Mouse (Mus musculus): ENCODE measurements at regions not wholly inside any gene's neighbourhood (a gene's known extent, or its start where the extent isn't known, plus 50 kb on each side); places are given as distances from the start of the nearest gene placed in this dataset.

GRCm38 (mm10) chr10:100882584-100882983 lies 292.3 kb downstream of the 1700017N19Rik start:
- H3K36me3 ChIP-seq (ENCODE audit: insufficient read depth): no peaks in the 10 kb centered on the region
- no peak for ATAC-seq (ENCODE audit: insufficient read depth)
- no peak overlapping the region for H3K4me2 ChIP-seq
- no peaks in the 10 kb centered on the region for H3K9me3 ChIP-seq (ENCODE audit: low read depth, low read length)
- 81% methylated on average over 2 of the region's 2 CpGs for WGBS
- H3K27ac ChIP-seq (ENCODE audit: low read depth): no peak overlapping the region
- no peak overlapping the region for H3K9ac ChIP-seq
- H3K4me1 ChIP-seq (ENCODE audit: insufficient read depth): no peaks in the 10 kb centered on the region
- no peak for TF ChIP-seq CTCF (IDR thresholded peaks at IDR 0.05; ENCODE audit: low read depth)
- no peaks in the 10 kb centered on the region for H3K27me3 ChIP-seq (ENCODE audit: insufficient read depth, low read length)
- no peak overlapping the region for H3K4me3 ChIP-seq (ENCODE audit: low read depth, low read length)
- no peak for DNase-seq

- TF ChIP-seq CTCF (IDR thresholded peaks at IDR 0.05; ENCODE audit: low read depth): no peak
- no peak overlapping the region for H3K4me3 ChIP-seq (ENCODE audit: low read depth, low read length)
- H3K4me2 ChIP-seq: no peak overlapping the region
- ATAC-seq (ENCODE audit: insufficient read depth) (no peak), DNase-seq (no peak)
- no peaks in the 10 kb centered on the region for H3K9me3 ChIP-seq (ENCODE audit: low read depth, low read length)
- H3K27ac ChIP-seq (ENCODE audit: low read depth): no peak overlapping the region
- H3K4me1 ChIP-seq (ENCODE audit: insufficient read depth): no peaks in the 10 kb centered on the region
- 67% methylated on average over 2 of the region's 2 CpGs for WGBS
- no peaks in the 10 kb centered on the region for H3K36me3 ChIP-seq (ENCODE audit: insufficient read depth)
- no peaks in the 10 kb centered on the region for H3K27me3 ChIP-seq (ENCODE audit: insufficient read depth, low read length)
- H3K9ac ChIP-seq: no peak overlapping the region
These were observed 332.7 kb downstream of the 1700017N19Rik start for GRCm38 (mm10) chr10:100922976-100923375.

DNA sequence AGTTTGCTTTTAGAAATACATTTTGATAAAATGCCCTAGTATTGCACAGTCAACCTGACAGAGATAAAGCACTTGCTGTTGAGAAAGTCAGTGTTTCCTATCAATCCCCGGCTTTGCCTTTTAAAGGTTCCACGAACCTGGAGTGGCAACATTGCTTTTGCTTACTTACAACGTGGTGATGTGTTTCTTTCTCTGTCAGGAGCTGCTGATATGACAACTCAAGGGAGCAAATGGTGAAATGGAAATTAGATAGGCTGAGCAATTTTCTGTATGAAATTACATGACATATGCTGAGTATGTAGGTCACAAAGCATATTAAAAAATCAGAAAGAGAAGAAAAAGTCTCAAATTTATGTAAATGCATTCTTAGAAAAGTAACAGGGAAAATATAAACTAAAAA lies 336.8 kb downstream of the 1700017N19Rik start:
- Histone ChIP-seq H3K27me3 (ENCODE audit: insufficient read depth, low read length) (no peaks in the 10 kb centered on the region), H3K9ac (no peak overlapping the region), H3K27ac (ENCODE audit: low read depth) (no peak overlapping the region), H3K4me2 (no peak overlapping the region), H3K9me3 (ENCODE audit: low read depth, low read length) (no peaks in the 10 kb centered on the region), H3K36me3 (ENCODE audit: insufficient read depth) (no peaks in the 10 kb centered on the region), H3K4me1 (ENCODE audit: insufficient read depth) (no peaks in the 10 kb centered on the region), H3K4me3 (ENCODE audit: low read depth, low read length) (no peak overlapping the region)
- ATAC-seq (ENCODE audit: insufficient read depth) (no peak), DNase-seq (no peak)
- 38% methylated on average over 3 of the region's 3 CpGs for WGBS
- no peak for TF ChIP-seq CTCF (IDR thresholded peaks at IDR 0.05; ENCODE audit: low read depth)

DNA sequence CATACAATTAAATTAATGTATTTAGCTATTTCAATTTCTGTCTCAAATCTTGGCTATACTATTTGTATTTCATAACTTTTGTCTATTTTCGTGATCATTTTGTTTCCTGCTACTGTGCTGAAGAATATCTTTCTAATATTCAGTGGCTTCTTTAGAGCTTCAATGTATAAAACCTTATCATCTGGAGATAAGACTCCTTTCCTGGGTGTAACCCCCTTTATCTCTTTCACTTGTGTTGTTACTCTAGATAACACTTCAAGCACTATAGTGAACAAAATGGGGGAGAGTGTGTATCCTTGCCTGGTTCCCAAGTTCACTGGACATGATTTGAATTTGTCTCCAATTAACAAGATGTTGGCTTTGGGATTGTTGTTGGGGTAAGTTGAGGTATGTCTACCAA lies 341.5 kb downstream of the 1700017N19Rik start:
- Histone ChIP-seq H3K27me3 (ENCODE audit: insufficient read depth, low read length) (no peaks in the 10 kb centered on the region), H3K4me1 (ENCODE audit: insufficient read depth) (no peaks in the 10 kb centered on the region), H3K4me2 (no peak overlapping the region), H3K36me3 (ENCODE audit: insufficient read depth) (no peaks in the 10 kb centered on the region), H3K9me3 (ENCODE audit: low read depth, low read length) (no peaks in the 10 kb centered on the region), H3K9ac (no peak overlapping the region), H3K4me3 (ENCODE audit: low read depth, low read length) (no peak overlapping the region), H3K27ac (ENCODE audit: low read depth) (no peak overlapping the region)
- no peak for DNase-seq
- no peak for TF ChIP-seq CTCF (IDR thresholded peaks at IDR 0.05; ENCODE audit: low read depth)
- no peak for ATAC-seq (ENCODE audit: insufficient read depth)
- 79% methylated on average over 1 of the region's 1 CpGs for WGBS

DNA sequence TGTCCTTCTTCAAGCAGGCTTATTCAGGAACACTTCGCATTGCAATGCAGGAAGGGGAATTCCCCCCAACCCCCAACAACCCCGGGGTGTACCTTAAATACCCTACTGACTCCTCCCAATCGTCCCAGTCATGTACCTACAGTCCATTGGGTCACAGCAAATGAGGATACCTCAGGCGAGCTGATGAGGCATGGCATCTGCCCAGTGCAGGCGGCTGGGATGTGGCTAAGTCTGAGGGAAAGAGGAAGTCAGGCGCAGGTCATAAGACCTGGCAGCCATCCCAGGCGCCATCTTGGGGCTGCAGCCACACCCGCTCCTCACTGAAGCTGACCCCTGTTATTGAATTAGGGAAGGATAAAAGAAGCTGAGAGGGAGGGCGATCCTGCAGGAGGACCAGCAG lies 368.1 kb downstream of the 1700017N19Rik start:
- Histone ChIP-seq H3K27ac (ENCODE audit: low read depth) (no peak overlapping the region), H3K9me3 (ENCODE audit: low read depth, low read length) (no peaks in the 10 kb centered on the region), H3K27me3 (ENCODE audit: insufficient read depth, low read length) (no peaks in the 10 kb centered on the region), H3K36me3 (ENCODE audit: insufficient read depth) (no peaks in the 10 kb centered on the region), H3K4me2 (no peak overlapping the region), H3K4me3 (ENCODE audit: low read depth, low read length) (no peak overlapping the region), H3K4me1 (ENCODE audit: insufficient read depth) (no peaks in the 10 kb centered on the region), H3K9ac (no peak overlapping the region)
- no peak for TF ChIP-seq CTCF (IDR thresholded peaks at IDR 0.05; ENCODE audit: low read depth)
- DNase-seq (no peak), ATAC-seq (ENCODE audit: insufficient read depth) (no peak)
- 81% methylated on average over 9 of the region's 9 CpGs for WGBS

GRCm38 (mm10) chr10:101003469-101003868 lies 413.2 kb downstream of the 1700017N19Rik start:
- Histone ChIP-seq H3K4me2 (no peak overlapping the region), H3K9me3 (ENCODE audit: low read depth, low read length) (no peaks in the 10 kb centered on the region), H3K4me1 (ENCODE audit: insufficient read depth) (no peaks in the 10 kb centered on the region), H3K27ac (ENCODE audit: low read depth) (no peak overlapping the region), H3K9ac (no peak overlapping the region), H3K4me3 (ENCODE audit: low read depth, low read length) (no peak overlapping the region), H3K27me3 (ENCODE audit: insufficient read depth, low read length) (no peaks in the 10 kb centered on the region), H3K36me3 (ENCODE audit: insufficient read depth) (no peaks in the 10 kb centered on the region)
- DNase-seq (no peak), ATAC-seq (ENCODE audit: insufficient read depth) (no peak)
- no peak for TF ChIP-seq CTCF (IDR thresholded peaks at IDR 0.05; ENCODE audit: low read depth)
- WGBS: 74% methylated on average over 2 of the region's 2 CpGs

GRCm38 (mm10) chr10:101004687-101005086 lies 414.4 kb downstream of the 1700017N19Rik start:
- H3K4me1 ChIP-seq (ENCODE audit: insufficient read depth): no peaks in the 10 kb centered on the region
- H3K9me3 ChIP-seq (ENCODE audit: low read depth, low read length): no peaks in the 10 kb centered on the region
- no peak overlapping the region for H3K27ac ChIP-seq (ENCODE audit: low read depth)
- no peak overlapping the region for H3K9ac ChIP-seq
- DNase-seq (no peak), ATAC-seq (ENCODE audit: insufficient read depth) (no peak)
- no peak overlapping the region for H3K4me3 ChIP-seq (ENCODE audit: low read depth, low read length)
- no peaks in the 10 kb centered on the region for H3K36me3 ChIP-seq (ENCODE audit: insufficient read depth)
- no peak for TF ChIP-seq CTCF (IDR thresholded peaks at IDR 0.05; ENCODE audit: low read depth)
- no peaks in the 10 kb centered on the region for H3K27me3 ChIP-seq (ENCODE audit: insufficient read depth, low read length)
- WGBS: 72% methylated on average over 4 of the region's 4 CpGs
- H3K4me2 ChIP-seq: no peak overlapping the region

- DNase-seq: no peak
- Histone ChIP-seq H3K27me3 (ENCODE audit: insufficient read depth, low read length) (no peaks in the 10 kb centered on the region), H3K4me2 (no peak overlapping the region), H3K4me1 (ENCODE audit: insufficient read depth) (no peaks in the 10 kb centered on the region), H3K9me3 (ENCODE audit: low read depth, low read length) (no peaks in the 10 kb centered on the region), H3K9ac (no peak overlapping the region), H3K4me3 (ENCODE audit: low read depth, low read length) (no peak overlapping the region), H3K27ac (ENCODE audit: low read depth) (no peak overlapping the region), H3K36me3 (ENCODE audit: insufficient read depth) (no peaks in the 10 kb centered on the region)
- TF ChIP-seq CTCF (IDR thresholded peaks at IDR 0.05; ENCODE audit: low read depth): no peak
- 71% methylated on average over 1 of the region's 1 CpGs for WGBS
- ATAC-seq (ENCODE audit: insufficient read depth): no peak
These were observed 425.1 kb downstream of the 1700017N19Rik start for GRCm38 (mm10) chr10:101015416-101015815.

Measured in lung, embryonic 14.5 days (tissue).